Mouse (Mus musculus): Measurements from ENCODE around the gene Pikfyve. TPM values are rescaled to one million over a fixed set of nuclear protein-coding genes. Genes with fewer than 3 reads are reported as not detected.
A peak's percentile ranks its signal among the peaks of the same experiment; 100 is the strongest.

The Pikfyve gene
- total and polyA plus RNA-seq, 2 experiments from 2014 or later: 8.7 to 28.2 TPM

DNA sequence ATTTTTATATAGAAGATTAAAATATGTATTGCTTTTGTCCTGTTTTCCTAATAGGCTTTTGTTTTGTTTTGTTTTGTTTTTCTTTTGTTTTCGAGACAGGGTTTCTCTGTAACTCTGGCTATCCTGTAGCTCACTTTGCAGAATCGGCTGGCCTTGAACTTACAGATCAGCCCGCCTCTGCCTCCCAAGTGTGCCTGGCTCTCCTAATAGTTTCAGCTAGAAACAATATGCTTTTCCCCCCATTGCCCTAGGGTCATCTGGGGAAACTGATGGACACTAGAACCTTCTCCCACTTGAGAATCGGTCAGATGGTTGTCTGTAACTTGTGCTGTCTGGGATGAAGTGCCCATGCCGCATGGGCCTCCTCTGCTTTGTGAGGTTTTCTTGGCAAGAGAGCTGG lies 30.4 kb upstream of the Pikfyve start:
- no peak overlapping the region for H3K4me2 ChIP-seq (ENCODE audit: low read depth, low read length)
- no peak overlapping the region for H3K4me3 ChIP-seq (ENCODE audit: low read length)
- H3K9me3 ChIP-seq (ENCODE audit: low read length): no peaks in the 10 kb centered on the region
- 90% methylated on average over 5 of the region's 5 CpGs for WGBS
- no peaks in the 10 kb centered on the region for H3K27me3 ChIP-seq (ENCODE audit: insufficient read depth, low read length)
- no peak for TF ChIP-seq CTCF (IDR thresholded peaks at IDR 0.05; ENCODE audit: low read depth)
- H3K4me1 ChIP-seq (ENCODE audit: insufficient read depth, low read length): no peaks in the 10 kb centered on the region
- ATAC-seq (no peak), DNase-seq (ENCODE audit: low spot score) (no peak)
- H3K36me3 ChIP-seq (ENCODE audit: insufficient read depth, low read length): peaks cover 16% of the 10 kb centered on the region
- H3K9ac ChIP-seq (replicated peaks; ENCODE audit: low read length): no peak overlapping the region
- H3K27ac ChIP-seq: no peak overlapping the region

DNA sequence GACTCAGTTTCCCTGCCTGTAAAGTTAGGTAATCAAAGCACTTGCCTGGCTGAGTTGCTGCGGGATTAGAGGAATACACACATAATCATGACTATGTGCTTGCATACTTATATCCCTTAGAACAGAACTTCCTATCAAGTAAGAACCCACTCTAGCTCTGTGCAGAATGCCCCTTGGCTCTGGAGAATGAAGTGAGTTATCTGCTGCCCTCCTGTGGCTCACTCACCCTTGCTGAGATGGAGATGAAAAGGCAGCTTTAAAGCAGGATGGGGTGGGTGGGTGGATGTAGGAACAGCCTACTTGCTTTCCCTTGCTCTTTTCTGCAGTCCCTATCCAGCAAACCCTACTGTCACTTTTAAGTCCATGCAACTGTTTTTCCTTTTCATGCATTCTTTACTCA lies 24.3 kb upstream of the Pikfyve start:
- no peak overlapping the region for H3K9ac ChIP-seq (replicated peaks; ENCODE audit: low read length)
- H3K4me3 ChIP-seq (ENCODE audit: low read length): no peak overlapping the region
- DNase-seq (ENCODE audit: low spot score): peak; percentile 8
- H3K27me3 ChIP-seq (ENCODE audit: insufficient read depth, low read length): no peaks in the 10 kb centered on the region
- WGBS: 100% methylated on average over 1 of the region's 1 CpGs
- ATAC-seq: no peak
- no peaks in the 10 kb centered on the region for H3K9me3 ChIP-seq (ENCODE audit: low read length)
- H3K27ac ChIP-seq: no peak overlapping the region
- no peak overlapping the region for H3K4me2 ChIP-seq (ENCODE audit: low read depth, low read length)
- H3K4me1 ChIP-seq (ENCODE audit: insufficient read depth, low read length): no peaks in the 10 kb centered on the region
- peak; percentile 23; the same call in 1 of the 2 replicates for TF ChIP-seq CTCF (IDR thresholded peaks at IDR 0.05; ENCODE audit: low read depth)
- H3K36me3 ChIP-seq (ENCODE audit: insufficient read depth, low read length): peaks cover 65% of the 10 kb centered on the region

GRCm38 (mm10) chr1:65167496-65167895 lies 19.0 kb upstream of the Pikfyve start:
- H3K4me3 ChIP-seq (ENCODE audit: low read length): no peak overlapping the region
- no peak for TF ChIP-seq CTCF (IDR thresholded peaks at IDR 0.05; ENCODE audit: low read depth)
- no peak overlapping the region for H3K4me2 ChIP-seq (ENCODE audit: low read depth, low read length)
- DNase-seq (ENCODE audit: low spot score) (no peak), ATAC-seq (no peak)
- 85% methylated on average over 1 of the region's 1 CpGs for WGBS
- H3K9ac ChIP-seq (replicated peaks; ENCODE audit: low read length): no peak overlapping the region
- no peak overlapping the region for H3K27ac ChIP-seq
- H3K9me3 ChIP-seq (ENCODE audit: low read length): no peaks in the 10 kb centered on the region
- no peaks in the 10 kb centered on the region for H3K27me3 ChIP-seq (ENCODE audit: insufficient read depth, low read length)
- no peaks in the 10 kb centered on the region for H3K4me1 ChIP-seq (ENCODE audit: insufficient read depth, low read length)
- H3K36me3 ChIP-seq (ENCODE audit: insufficient read depth, low read length): peaks cover 73% of the 10 kb centered on the region

DNA sequence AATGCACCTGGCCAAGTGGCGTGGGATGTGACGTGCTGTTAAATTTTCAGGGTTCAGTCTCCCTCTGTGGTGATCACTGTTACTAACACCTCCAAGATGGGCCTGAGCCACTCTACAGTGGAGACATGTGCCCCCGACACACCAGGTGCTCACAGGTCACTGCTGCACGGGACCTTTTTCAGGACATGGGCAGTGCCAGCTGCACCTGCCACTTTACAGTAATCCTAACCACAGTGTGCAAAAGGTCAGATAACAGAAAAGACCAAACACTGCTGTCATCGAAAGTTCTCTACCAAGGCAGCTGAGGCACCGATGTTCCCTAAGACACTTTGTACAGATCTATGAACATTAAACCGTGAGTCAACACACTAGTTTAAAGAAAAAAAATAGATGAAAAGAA lies 16.9 kb upstream of the Pikfyve start:
- no peak for TF ChIP-seq CTCF (IDR thresholded peaks at IDR 0.05; ENCODE audit: low read depth)
- H3K27ac ChIP-seq: no peak overlapping the region
- no peaks in the 10 kb centered on the region for H3K27me3 ChIP-seq (ENCODE audit: insufficient read depth, low read length)
- no peak overlapping the region for H3K9ac ChIP-seq (replicated peaks; ENCODE audit: low read length)
- 93% methylated on average over 7 of the region's 7 CpGs for WGBS
- H3K4me2 ChIP-seq (ENCODE audit: low read depth, low read length): no peak overlapping the region
- H3K9me3 ChIP-seq (ENCODE audit: low read length): no peaks in the 10 kb centered on the region
- DNase-seq (ENCODE audit: low spot score) (no peak), ATAC-seq (no peak)
- H3K4me3 ChIP-seq (ENCODE audit: low read length): no peak overlapping the region
- H3K36me3 ChIP-seq (ENCODE audit: insufficient read depth, low read length): peaks cover 54% of the 10 kb centered on the region
- H3K4me1 ChIP-seq (ENCODE audit: insufficient read depth, low read length): no peaks in the 10 kb centered on the region

GRCm38 (mm10) chr1:65169947-65170346 lies 16.5 kb upstream of the Pikfyve start:
- Histone ChIP-seq H3K4me2 (ENCODE audit: low read depth, low read length) (no peak overlapping the region), H3K27me3 (ENCODE audit: insufficient read depth, low read length) (no peaks in the 10 kb centered on the region), H3K36me3 (ENCODE audit: insufficient read depth, low read length) (peaks cover 50% of the 10 kb centered on the region), H3K4me3 (ENCODE audit: low read length) (no peak overlapping the region), H3K9me3 (ENCODE audit: low read length) (no peaks in the 10 kb centered on the region), H3K9ac (replicated peaks; ENCODE audit: low read length) (no peak overlapping the region), H3K27ac (no peak overlapping the region), H3K4me1 (ENCODE audit: insufficient read depth, low read length) (no peaks in the 10 kb centered on the region)
- ATAC-seq: no peak
- TF ChIP-seq CTCF (IDR thresholded peaks at IDR 0.05; ENCODE audit: low read depth): no peak
- WGBS: 87% methylated on average over 5 of the region's 5 CpGs
- no peak for DNase-seq (ENCODE audit: low spot score)

DNA sequence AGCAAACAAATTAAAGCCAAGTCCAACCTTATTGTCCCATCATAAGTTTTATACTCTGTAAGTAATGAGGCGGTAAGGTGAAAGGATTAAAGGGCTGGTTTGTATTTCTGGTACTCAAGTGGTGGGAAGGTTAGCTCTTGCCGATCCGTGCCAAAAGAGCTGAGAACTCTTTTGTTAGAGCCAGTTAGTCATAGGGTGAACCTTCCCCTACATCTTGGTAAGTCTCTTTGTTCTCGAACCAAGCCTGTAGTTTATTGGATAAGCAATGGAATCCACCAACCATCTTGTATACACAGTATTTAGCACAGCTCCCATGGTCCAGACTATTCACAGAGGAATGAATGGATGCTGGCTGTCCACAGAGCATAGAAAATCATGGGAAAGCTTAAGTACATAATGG lies 14.9 kb upstream of the Pikfyve start:
- ATAC-seq (no peak), DNase-seq (ENCODE audit: low spot score) (no peak)
- WGBS: 71% methylated on average over 4 of the region's 4 CpGs
- no peaks in the 10 kb centered on the region for H3K9me3 ChIP-seq (ENCODE audit: low read length)
- H3K4me1 ChIP-seq (ENCODE audit: insufficient read depth, low read length): peaks cover 3% of the 10 kb centered on the region; the same call in 1 of the 2 replicates
- no peak for TF ChIP-seq CTCF (IDR thresholded peaks at IDR 0.05; ENCODE audit: low read depth)
- no peak overlapping the region for H3K4me3 ChIP-seq (ENCODE audit: low read length)
- no peak overlapping the region for H3K4me2 ChIP-seq (ENCODE audit: low read depth, low read length)
- H3K36me3 ChIP-seq (ENCODE audit: insufficient read depth, low read length): peaks cover 38% of the 10 kb centered on the region
- no peak overlapping the region for H3K9ac ChIP-seq (replicated peaks; ENCODE audit: low read length)
- no peaks in the 10 kb centered on the region for H3K27me3 ChIP-seq (ENCODE audit: insufficient read depth, low read length)
- no peak overlapping the region for H3K27ac ChIP-seq

DNA sequence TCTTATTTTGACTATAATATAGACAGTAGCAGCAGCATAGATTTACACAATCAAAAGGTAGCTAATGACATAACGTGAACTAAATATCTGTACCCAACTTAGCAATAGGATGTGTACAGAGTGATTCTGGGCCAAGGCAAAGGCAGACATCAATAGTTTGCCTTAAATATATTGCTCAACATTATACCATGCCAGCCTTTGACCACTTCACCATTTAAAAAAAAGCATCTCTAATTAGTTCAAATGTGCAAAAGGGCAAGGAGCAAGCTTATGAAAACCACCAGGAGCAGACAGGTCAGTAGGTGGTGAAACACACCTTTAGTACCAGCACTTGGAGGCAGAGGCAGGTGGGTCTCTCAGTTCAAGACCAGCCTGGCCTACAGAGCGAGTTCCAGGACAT lies 12.8 kb upstream of the Pikfyve start:
- H3K4me2 ChIP-seq (ENCODE audit: low read depth, low read length): no peak overlapping the region
- peaks cover 18% of the 10 kb centered on the region for H3K36me3 ChIP-seq (ENCODE audit: insufficient read depth, low read length)
- H3K9ac ChIP-seq (replicated peaks; ENCODE audit: low read length): no peak overlapping the region
- H3K4me1 ChIP-seq (ENCODE audit: insufficient read depth, low read length): peaks cover 9% of the 10 kb centered on the region; the same call in 1 of the 2 replicates
- no peak for TF ChIP-seq CTCF (IDR thresholded peaks at IDR 0.05; ENCODE audit: low read depth)
- H3K4me3 ChIP-seq (ENCODE audit: low read length): no peak overlapping the region
- DNase-seq (ENCODE audit: low spot score): no peak
- no peaks in the 10 kb centered on the region for H3K27me3 ChIP-seq (ENCODE audit: insufficient read depth, low read length)
- WGBS: 99% methylated on average over 2 of the region's 2 CpGs
- ATAC-seq: no peak
- H3K9me3 ChIP-seq (ENCODE audit: low read length): no peaks in the 10 kb centered on the region
- no peak overlapping the region for H3K27ac ChIP-seq

All from hindbrain, postnatal 0 days (tissue).